In genomic region chr10:112636574-112636973, GRCm38 (mm10) we compare ENCODE assay signal across 22 mouse cellular contexts.
"Had no signal": no experiment of that assay in that cellular context is flagged by ENCODE, and none has a peak within 500 bp of the region (broad histone marks: within the 10 kb centered on the region; RNA-seq: fewer than 3 reads in every experiment).

No protein-coding gene starts in this region.

- DNase-seq: cerebellum, adult 2 months; cerebellum, adult 8-10 months; cerebellum, adult 9-10 months; cerebellum, adult 9-11 months; cerebellum, postnatal 10 days; cerebellum, postnatal 14 days; cerebellum, postnatal 25 days; cerebellum, postnatal 36 days; embryo, embryonic 11 days; forebrain, postnatal 0 days; gastrocnemius, adult 2 months; gastrocnemius, postnatal 10 days; gastrocnemius, postnatal 14 days; gastrocnemius, postnatal 25 days; gastrocnemius, postnatal 36 days; heart, adult 11 months; heart, adult 18-20 months; heart, adult 2 months had no signal

- ATAC-seq: forebrain, embryonic 13.5 days; forebrain, embryonic 14.5 days; forebrain, embryonic 15.5 days; forebrain, embryonic 16.5 days; forebrain, postnatal 0 days had no signal
